Mouse (Mus musculus) small intestine, adult 2 months (tissue): Measurements from ENCODE around the gene Arpc2. TPM values are rescaled to one million over a fixed set of nuclear protein-coding genes. Genes with fewer than 3 reads are reported as not detected.

Source experiments
- H3K27ac ChIP-seq: fragments of 200-500 bp; 2 replicates; pipeline ENCODE4 v1.5.1; 2012; ENCODE audit warnings: low read depth, low read length, control low read depth, inconsistent platforms; ENCODE audit not compliant: insufficient read depth
- H3K27me3 ChIP-seq: fragments of 200-500 bp; 2 replicates; pipeline ENCODE4 v1.6.1; 2012; ENCODE audit warnings: mild to moderate bottlenecking, moderate library complexity, low read length, inconsistent platforms; ENCODE audit not compliant: control insufficient read depth, insufficient read depth
- H3K36me3 ChIP-seq: fragments of 200-500 bp; 2 replicates; pipeline ENCODE4 v1.6.1; 2012; ENCODE audit warnings: mild to moderate bottlenecking, low read length, control low read depth, inconsistent platforms; ENCODE audit not compliant: control insufficient read depth, insufficient read depth
- H3K4me1 ChIP-seq: fragments of 200-500 bp; 2 replicates; pipeline ENCODE4 v1.6.1; 2012; ENCODE audit warnings: low read length, inconsistent platforms, mixed read lengths; ENCODE audit not compliant: control insufficient read depth, insufficient read depth, insufficient read length
- H3K4me3 ChIP-seq: fragments of 200-500 bp; 2 replicates; pipeline ENCODE4 v1.5.1; 2012; ENCODE audit warnings: low read depth, mild to moderate bottlenecking, control low read depth, inconsistent platforms, low read length, moderate library complexity
- CTCF ChIP-seq: fragments of 200-500 bp; IDR thresholded peaks from 2 replicates; pipeline ENCODE4 v1.5.1; 2012; ENCODE audit warnings: low read depth, mild to moderate bottlenecking, control low read depth, inconsistent platforms, low read length, moderate library complexity, mixed read lengths; ENCODE audit not compliant: insufficient replicate concordance, insufficient read length; ENCODE audit errors: extremely low read depth
- POLR2A ChIP-seq: fragments of 200-500 bp; IDR thresholded peaks from 2 replicates; pipeline ENCODE4 v1.6.1; 2012; ENCODE audit warnings: low read depth, mild to moderate bottlenecking, control low read depth, inconsistent platforms, low read length, moderate library complexity
- WGBS: fragments of 180-500 bp; shearing (Covaris S2); methylation state at CpG from one replicate; pipeline ENCODE4 v1.1.7; 2018; 5-methylcytosine and 5-hydroxymethylcytosine counted together
- polyA plus RNA-seq: library from polyadenylated mRNA; depleted of rRNA; stranded (reverse); fragments of >200 nt; gene quantifications from 2 replicates; pipeline ENCODE4 v1.2.3, GENCODE M21; 2012

Arpc2 gene
- polyA plus RNA-seq, 1 experiment: 323 TPM

DNA sequence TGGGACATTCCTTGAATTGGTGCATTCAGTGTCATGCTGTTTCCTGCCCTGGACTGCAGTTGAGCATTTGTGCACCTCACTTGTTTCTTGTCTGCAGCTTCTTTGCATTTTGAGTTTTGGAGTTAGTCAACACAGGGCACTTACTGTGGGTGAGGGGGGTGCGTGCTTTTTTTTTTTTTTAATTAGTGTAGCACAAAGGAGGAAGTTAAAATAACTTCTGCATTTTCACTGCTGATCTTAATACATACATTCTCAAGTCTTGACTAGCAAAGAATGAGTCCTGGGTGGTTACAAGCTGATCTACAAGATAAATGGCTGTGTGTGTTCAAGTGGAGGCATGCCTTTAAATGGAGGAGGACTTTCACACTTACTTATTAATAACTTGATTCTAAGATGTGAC, 2.3 kb downstream of the Arpc2 start:
- peak overlapping the region; percentile 23; the same call in 1 of the 2 replicates for H3K4me3 ChIP-seq
- TF ChIP-seq CTCF: no peak
- TF ChIP-seq POLR2A: no peak
- peaks cover 12% of the 10 kb centered on the region for H3K4me1 ChIP-seq
- peaks cover 3% of the 10 kb centered on the region for H3K36me3 ChIP-seq
- H3K27ac ChIP-seq: peak overlapping the region; percentile 95
- WGBS: 9% methylated on average over 1 of the region's 1 CpGs
- H3K27me3 ChIP-seq: no peaks in the 10 kb centered on the region

DNA sequence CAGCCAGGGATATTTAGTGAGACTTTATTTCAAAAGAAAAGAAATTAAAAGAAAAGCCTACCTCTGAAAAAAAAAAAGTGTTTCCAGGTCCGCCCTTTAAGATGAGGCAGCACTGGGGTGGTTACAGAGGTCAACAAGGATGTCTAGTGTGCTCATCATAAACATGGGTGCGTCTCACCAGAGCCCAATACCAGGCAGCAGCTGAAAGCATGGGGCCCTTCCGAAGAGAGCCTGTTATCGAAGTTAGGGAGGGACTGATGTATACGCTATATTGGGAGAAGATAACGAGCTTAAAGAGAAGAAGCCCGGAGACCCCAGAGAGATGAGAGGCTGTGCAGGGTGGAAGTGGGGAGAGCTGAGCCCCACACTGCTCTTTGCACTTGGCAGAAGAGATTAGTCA, 3.3 kb downstream of the Arpc2 start:
- peaks cover 3% of the 10 kb centered on the region for H3K36me3 ChIP-seq
- peak overlapping the region; percentile 49 for H3K4me3 ChIP-seq
- TF ChIP-seq CTCF (no peak), POLR2A (no peak)
- 6% methylated on average over 7 of the region's 7 CpGs for WGBS
- H3K4me1 ChIP-seq: peaks cover 14% of the 10 kb centered on the region
- peak overlapping the region; percentile 67 for H3K27ac ChIP-seq
- no peaks in the 10 kb centered on the region for H3K27me3 ChIP-seq

DNA sequence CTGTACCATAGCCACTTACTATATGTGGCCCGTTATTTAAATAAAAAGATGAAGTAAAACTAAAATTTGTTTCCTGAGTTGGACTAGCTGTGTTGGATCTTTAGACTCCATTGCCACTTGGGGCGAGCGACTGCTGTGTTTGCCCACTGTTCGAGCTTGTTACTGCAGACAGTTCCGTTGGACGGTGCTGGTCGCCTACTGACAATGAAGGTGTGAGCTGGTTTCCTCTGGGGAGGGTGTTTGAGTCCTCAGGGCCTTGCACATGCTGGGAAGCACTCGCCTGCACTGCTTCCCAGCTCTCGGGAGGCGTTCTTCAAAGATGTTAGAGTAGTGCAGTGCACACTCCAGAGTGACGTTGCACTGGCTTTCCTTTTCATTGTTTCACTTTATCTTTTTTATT, 3.7 kb downstream of the Arpc2 start:
- WGBS: 13% methylated on average over 11 of the region's 11 CpGs
- no peaks in the 10 kb centered on the region for H3K27me3 ChIP-seq
- peaks cover 14% of the 10 kb centered on the region for H3K4me1 ChIP-seq
- peak overlapping the region; percentile 49 for H3K4me3 ChIP-seq
- TF ChIP-seq POLR2A (no peak), CTCF (no peak)
- H3K27ac ChIP-seq: peak overlapping the region; percentile 53
- peaks cover 3% of the 10 kb centered on the region for H3K36me3 ChIP-seq

DNA sequence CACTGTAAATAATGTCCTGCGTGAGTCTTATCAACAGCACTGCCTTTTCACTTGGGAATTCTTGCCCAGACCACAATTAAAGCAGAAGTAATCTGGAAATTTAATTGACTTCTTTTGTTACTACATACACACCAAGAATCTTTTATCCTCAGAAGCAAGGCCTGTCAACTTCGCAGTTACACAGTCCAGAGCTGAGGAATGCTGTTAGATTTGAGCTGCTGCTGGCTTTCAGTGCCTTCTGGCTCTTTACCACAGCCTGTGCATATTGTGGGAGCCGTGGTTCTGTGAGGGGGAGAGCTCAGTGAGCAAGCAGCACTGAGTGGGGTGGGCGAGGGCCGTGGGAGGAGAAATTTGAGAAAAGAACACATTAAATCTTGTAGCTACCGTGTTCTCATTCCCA, 4.4 kb downstream of the Arpc2 start:
- Histone ChIP-seq H3K4me1 (peaks cover 15% of the 10 kb centered on the region), H3K27me3 (no peaks in the 10 kb centered on the region), H3K27ac (peak overlapping the region; percentile 88), H3K4me3 (peak overlapping the region; percentile 23; the same call in 1 of the 2 replicates), H3K36me3 (peaks cover 4% of the 10 kb centered on the region)
- WGBS: 28% methylated on average over 6 of the region's 6 CpGs
- TF ChIP-seq CTCF (no peak), POLR2A (no peak)

DNA sequence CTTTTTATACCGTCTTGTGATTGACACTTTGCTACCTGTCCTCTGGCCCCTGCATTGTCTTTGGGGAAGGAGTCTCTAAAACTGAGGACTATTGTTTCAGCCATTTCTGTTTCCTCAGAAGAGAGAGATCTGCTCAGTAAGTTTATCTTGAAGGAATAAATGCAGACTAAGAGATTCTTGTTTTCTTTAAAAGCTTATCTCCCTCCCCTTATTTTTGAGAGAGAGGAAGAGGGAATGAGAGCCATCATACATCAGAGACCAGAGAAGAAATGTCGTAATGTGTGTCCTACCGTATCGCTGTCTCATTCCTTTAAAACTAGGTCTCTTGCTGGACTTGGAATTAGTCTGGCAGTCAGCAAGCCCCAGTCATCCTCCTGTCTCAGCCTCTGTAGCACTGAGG, 4.9 kb downstream of the Arpc2 start:
- 57% methylated on average over 4 of the region's 4 CpGs for WGBS
- TF ChIP-seq CTCF (no peak), POLR2A (no peak)

DNA sequence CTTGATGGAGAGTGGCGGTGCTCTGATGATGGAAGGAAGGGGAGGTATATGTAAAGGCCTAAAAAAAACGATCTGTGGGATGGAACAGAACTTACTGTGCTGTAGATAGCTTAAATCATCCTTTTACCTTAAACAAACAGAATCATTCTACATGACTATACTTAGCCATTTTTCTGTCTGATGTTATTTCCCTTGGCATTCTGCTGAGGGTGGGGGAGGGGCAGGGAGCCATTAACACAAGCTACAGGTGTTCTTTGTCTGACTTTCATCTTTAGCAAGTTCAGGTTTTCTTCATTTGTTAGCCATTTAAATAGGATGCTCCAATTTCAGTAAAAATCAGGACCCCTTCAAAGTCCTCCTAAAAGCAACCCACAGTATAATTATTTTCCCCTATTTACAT, 9.6 kb downstream of the Arpc2 start:
- H3K36me3 ChIP-seq: peaks cover 32% of the 10 kb centered on the region
- H3K27ac ChIP-seq: no peak overlapping the region
- TF ChIP-seq CTCF (no peak), POLR2A (no peak)
- H3K4me1 ChIP-seq: peaks cover 27% of the 10 kb centered on the region
- no peak overlapping the region for H3K4me3 ChIP-seq
- no peaks in the 10 kb centered on the region for H3K27me3 ChIP-seq
- WGBS: 51% methylated on average over 2 of the region's 2 CpGs

More for the DNA sequence above, 4.9 kb downstream of the Arpc2 start:
- no peak overlapping the region for H3K4me3 ChIP-seq
- H3K36me3 ChIP-seq: peaks cover 6% of the 10 kb centered on the region
- H3K27me3 ChIP-seq: no peaks in the 10 kb centered on the region
- peak overlapping the region; percentile 88 for H3K27ac ChIP-seq
- H3K4me1 ChIP-seq: peaks cover 17% of the 10 kb centered on the region

DNA sequence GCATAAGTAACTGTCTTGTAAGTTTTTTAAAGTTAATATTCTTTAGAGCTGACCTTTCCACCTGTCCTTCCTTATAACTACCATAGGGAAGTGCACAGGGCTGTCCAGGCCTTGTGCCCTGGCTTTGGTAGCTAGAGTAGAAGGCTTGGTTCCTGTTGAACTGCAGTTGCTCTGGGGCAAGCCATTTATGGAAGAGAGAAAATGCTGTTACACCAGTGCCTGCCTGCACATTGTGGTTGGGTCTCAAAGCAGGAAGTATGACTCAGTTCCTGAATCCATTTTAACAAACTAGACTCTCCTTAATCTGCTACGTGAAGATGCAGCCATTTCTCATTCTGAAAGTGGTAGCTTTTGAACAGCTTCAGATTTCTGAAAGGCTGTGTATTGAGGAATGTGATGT, 12.9 kb downstream of the Arpc2 start:
- 0% methylated on average over 1 of the region's 1 CpGs for WGBS
- TF ChIP-seq CTCF (no peak), POLR2A (no peak)
- Histone ChIP-seq H3K4me1 (peaks cover 23% of the 10 kb centered on the region), H3K4me3 (no peak overlapping the region), H3K27me3 (no peaks in the 10 kb centered on the region), H3K27ac (peak overlapping the region; percentile 99), H3K36me3 (peaks cover 57% of the 10 kb centered on the region)
